Mouse (Mus musculus) forebrain, embryonic 10.5 days (tissue): Measurements from ENCODE around the gene Gm5890. TPM values are rescaled to one million over a fixed set of nuclear protein-coding genes. Genes with fewer than 3 reads are reported as not detected.
"Not testable (repeated sequence)": the region's sequence is repeated elsewhere in the genome, so short reads cannot be mapped to it uniquely, and the experiment has no call there.

ENCODE experiments used
- DNase-seq: peaks from one replicate; pipeline ENCODE4 v3.0.0-alpha.2; 2017; ENCODE audit warnings: low spot score; ENCODE audit errors: extremely low spot score
- H3K27ac ChIP-seq: fragments of 300-500 bp; sonication (generic); 2 replicates; pipeline ENCODE4 v1.5.1; 2016; ENCODE audit warnings: mild to moderate bottlenecking
- H3K27me3 ChIP-seq: fragments of 300-500 bp; sonication (generic); 2 replicates; pipeline ENCODE4 v1.6.1; 2016; ENCODE audit warnings: mild to moderate bottlenecking; ENCODE audit not compliant: poor library complexity, severe bottlenecking
- H3K36me3 ChIP-seq: fragments of 300-500 bp; sonication (generic); replicated peaks from 2 replicates; pipeline ENCODE4 v1.6.1; 2016; ENCODE audit warnings: mild to moderate bottlenecking, moderate library complexity
- H3K4me1 ChIP-seq: fragments of 300-500 bp; sonication (generic); 2 replicates; pipeline ENCODE4 v1.6.1; 2016
- H3K4me3 ChIP-seq: fragments of 300-500 bp; sonication (generic); 2 replicates; pipeline ENCODE4 v1.5.1; 2016; ENCODE audit warnings: mild to moderate bottlenecking, moderate library complexity
- H3K9me3 ChIP-seq: fragments of 300-500 bp; sonication (generic); 2 replicates; pipeline ENCODE4 v1.6.1; 2016; ENCODE audit warnings: mild to moderate bottlenecking, moderate library complexity
- WGBS: fragments of 180-500 bp; shearing (Covaris S2); methylation state at CpG from one replicate; pipeline ENCODE4 v1.1.7; 2016; 5-methylcytosine and 5-hydroxymethylcytosine counted together
- polyA plus RNA-seq: library from polyadenylated mRNA; unstranded; fragments of >200 nt; fragmentation: Nextera tagmentation; extraction: Ambion mirVana; gene quantifications from 2 replicates; pipeline ENCODE4 v1.2.1, GENCODE M21; 2016

The Gm5890 gene
- not detected in 2 replicates for polyA plus RNA-seq

GRCm38 (mm10) chr7:20262734-20263133 is at the start of gene Gm5890:
Gene Gm5890 (minus strand): TSS chr7:20262834.
- not testable (repeated sequence) for H3K4me3 ChIP-seq, DNase-seq, H3K27ac ChIP-seq, H3K27me3 ChIP-seq, H3K4me1 ChIP-seq, H3K9me3 ChIP-seq, H3K36me3 ChIP-seq
- no CpG with 5 or more reads among the region's 3 CpGs for WGBS

- H3K9me3 ChIP-seq, H3K4me1 ChIP-seq, H3K27ac ChIP-seq, H3K36me3 ChIP-seq, DNase-seq, H3K4me3 ChIP-seq, H3K27me3 ChIP-seq: not testable (repeated sequence)
- no CpG with 5 or more reads among the region's 2 CpGs for WGBS
Measured at GRCm38 (mm10) chr7:20233728-20234127, 28.9 kb downstream of the Gm5890 start, which contains the start of gene Gm4498. Gene Gm4498 (minus strand): TSS chr7:20233828.

Other genes with a start within 250 kb of the Gm5890 start
- gene Vmn1r91, start 163.2 kb downstream of the Gm5890 start, polyA plus RNA-seq = not detected in 2 replicates
- not detected in 2 replicates for gene Gm16442, start 140.3 kb downstream of the Gm5890 start, polyA plus RNA-seq
- not detected in 2 replicates for gene Vmn1r93, start 123.7 kb downstream of the Gm5890 start, polyA plus RNA-seq
- gene Vmn1r94, start 94.5 kb downstream of the Gm5890 start, polyA plus RNA-seq = not detected in 2 replicates
- gene Vmn1r95, start 69.1 kb downstream of the Gm5890 start, polyA plus RNA-seq = not detected in 2 replicates
- not detected in 2 replicates for gene Gm6164, start 57.2 kb downstream of the Gm5890 start, polyA plus RNA-seq
- not detected in 2 replicates for gene Gm4498, start 29.0 kb downstream of the Gm5890 start, polyA plus RNA-seq
- gene Gm4133, start 71.2 kb upstream of the Gm5890 start, polyA plus RNA-seq = not detected in 2 replicates
- gene Gm5728, start 112.6 kb upstream of the Gm5890 start, polyA plus RNA-seq = not detected in 2 replicates
- gene Vmn1r100, start 155.1 kb upstream of the Gm5890 start, polyA plus RNA-seq = not detected in 2 replicates
- gene Vmn1r101, start 179.8 kb upstream of the Gm5890 start, polyA plus RNA-seq = not detected in 2 replicates
- not detected in 2 replicates for gene Gm10670, start 212.1 kb upstream of the Gm5890 start, polyA plus RNA-seq
- not detected in 2 replicates for gene Vmn1r103, start 247.7 kb upstream of the Gm5890 start, polyA plus RNA-seq